Mouse (Mus musculus): ENCODE results near the gene Grb7. TPM values are rescaled to one million over a fixed set of nuclear protein-coding genes. Genes with fewer than 3 reads are reported as not detected.

Gene Grb7
- 86.2 and 87.7 TPM in 2 replicates for polyA plus RNA-seq (2015; fragmentation: Nextera tagmentation; extraction: Ambion mirVana)

GRCm38 (mm10) chr11:98446213-98446561 lies at the start of gene Grb7:
TSS of gene Grb7 (plus strand) at chr11:98446394.
- no peaks in the 10 kb centered on the region; the same call in 1 of the 2 replicates for H3K9me3 ChIP-seq (ENCODE audit: low read length)
- H3K36me3 ChIP-seq (ENCODE audit: insufficient read depth, low read length): no peaks in the 10 kb centered on the region
- WGBS: 2% methylated on average over 5 of the region's 5 CpGs
- H3K4me3 ChIP-seq (ENCODE audit: low read length): peak within 1 kb of the TSS; percentile 56
- H3K27ac ChIP-seq (ENCODE audit: low read length): peak within 1 kb of the TSS; percentile 99
- peak within 1 kb of the TSS; percentile 53 for H3K4me2 ChIP-seq (replicated peaks; ENCODE audit: low read depth, low read length)
- ATAC-seq (ENCODE audit: low FRiP score, low TSS enrichment): peak; percentile 36
- H3K27me3 ChIP-seq (ENCODE audit: insufficient read depth, low read length): 0 out of 2 replicates have a peak, but pooled peaks cover 4% of the 10 kb centered on the region
- H3K9ac ChIP-seq (replicated peaks; ENCODE audit: low read length): peak within 1 kb of the TSS; percentile 75
- H3K4me1 ChIP-seq (ENCODE audit: insufficient read depth, low read length): peaks cover 14% of the 10 kb centered on the region

- H3K27ac ChIP-seq (ENCODE audit: low read length): no peak overlapping the region
These were observed 48.2 kb upstream of the Grb7 start for GRCm38 (mm10) chr11:98397946-98398345.

GRCm38 (mm10) chr11:98400161-98400726 lies 46.0 kb upstream of the Grb7 start, which contains the start of gene Pgap3:
TSS of gene Pgap3 (minus strand) at chr11:98400490.
- Histone ChIP-seq H3K9me3 (ENCODE audit: low read length) (no peaks in the 10 kb centered on the region), H3K4me2 (replicated peaks; ENCODE audit: low read depth, low read length) (peak within 1 kb of the TSS; percentile 82), H3K9ac (replicated peaks; ENCODE audit: low read length) (peak within 1 kb of the TSS; percentile 83), H3K27me3 (ENCODE audit: insufficient read depth, low read length) (no peaks in the 10 kb centered on the region), H3K4me3 (ENCODE audit: low read length) (peak within 1 kb of the TSS; percentile 71), H3K27ac (ENCODE audit: low read length) (peak within 1 kb of the TSS; percentile 99), H3K4me1 (ENCODE audit: insufficient read depth, low read length) (peaks cover 13% of the 10 kb centered on the region; the same call in 1 of the 2 replicates), H3K36me3 (ENCODE audit: insufficient read depth, low read length) (no peaks in the 10 kb centered on the region)
- under 1% methylated on average over 40 of the region's 40 CpGs for WGBS
- peak; percentile 85 for ATAC-seq (ENCODE audit: low FRiP score, low TSS enrichment)

More at GRCm38 (mm10) chr11:98397946-98398345, 48.2 kb upstream of the Grb7 start:
- Histone ChIP-seq H3K4me2 (replicated peaks; ENCODE audit: low read depth, low read length) (no peak overlapping the region), H3K27me3 (ENCODE audit: insufficient read depth, low read length) (no peaks in the 10 kb centered on the region), H3K9ac (replicated peaks; ENCODE audit: low read length) (no peak overlapping the region), H3K4me1 (ENCODE audit: insufficient read depth, low read length) (peaks cover 36% of the 10 kb centered on the region), H3K4me3 (ENCODE audit: low read length) (no peak overlapping the region), H3K9me3 (ENCODE audit: low read length) (no peaks in the 10 kb centered on the region), H3K36me3 (ENCODE audit: insufficient read depth, low read length) (no peaks in the 10 kb centered on the region)
- no peak for ATAC-seq (ENCODE audit: low FRiP score, low TSS enrichment)
- WGBS: 92% methylated on average over 7 of the region's 7 CpGs

- peaks cover 13% of the 10 kb centered on the region; the same call in 1 of the 2 replicates for H3K4me1 ChIP-seq (ENCODE audit: insufficient read depth, low read length)
- 33% methylated on average over 3 of the region's 3 CpGs for WGBS
- H3K4me2 ChIP-seq (replicated peaks; ENCODE audit: low read depth, low read length): peak overlapping the region; percentile 82
- peak overlapping the region; percentile 99 for H3K27ac ChIP-seq (ENCODE audit: low read length)
- H3K27me3 ChIP-seq (ENCODE audit: insufficient read depth, low read length): no peaks in the 10 kb centered on the region
- peak overlapping the region; percentile 83 for H3K9ac ChIP-seq (replicated peaks; ENCODE audit: low read length)
- H3K4me3 ChIP-seq (ENCODE audit: low read length): peak overlapping the region; percentile 71
- no peaks in the 10 kb centered on the region for H3K9me3 ChIP-seq (ENCODE audit: low read length)
- no peaks in the 10 kb centered on the region for H3K36me3 ChIP-seq (ENCODE audit: insufficient read depth, low read length)
- peak; percentile 79; the same call in 1 of the 2 replicates for ATAC-seq (ENCODE audit: low FRiP score, low TSS enrichment)
These were observed 45.4 kb upstream of the Grb7 start for GRCm38 (mm10) chr11:98400816-98401215.

GRCm38 (mm10) chr11:98406621-98407020 lies 39.6 kb upstream of the Grb7 start:
- H3K27ac ChIP-seq (ENCODE audit: low read length): no peak overlapping the region
- no peaks in the 10 kb centered on the region for H3K36me3 ChIP-seq (ENCODE audit: insufficient read depth, low read length)
- no peak overlapping the region for H3K9ac ChIP-seq (replicated peaks; ENCODE audit: low read length)
- 61% methylated on average over 6 of the region's 6 CpGs for WGBS
- no peak for ATAC-seq (ENCODE audit: low FRiP score, low TSS enrichment)
- H3K27me3 ChIP-seq (ENCODE audit: insufficient read depth, low read length): no peaks in the 10 kb centered on the region
- no peak overlapping the region for H3K4me2 ChIP-seq (replicated peaks; ENCODE audit: low read depth, low read length)
- H3K4me3 ChIP-seq (ENCODE audit: low read length): no peak overlapping the region
- H3K9me3 ChIP-seq (ENCODE audit: low read length): no peaks in the 10 kb centered on the region
- H3K4me1 ChIP-seq (ENCODE audit: insufficient read depth, low read length): peaks cover 22% of the 10 kb centered on the region

GRCm38 (mm10) chr11:98408872-98409271 lies 37.3 kb upstream of the Grb7 start:
- ATAC-seq (ENCODE audit: low FRiP score, low TSS enrichment): peak; percentile 69
- Histone ChIP-seq H3K36me3 (ENCODE audit: insufficient read depth, low read length) (no peaks in the 10 kb centered on the region), H3K9ac (replicated peaks; ENCODE audit: low read length) (peak overlapping the region; percentile 55), H3K4me3 (ENCODE audit: low read length) (peak overlapping the region; percentile 15), H3K4me1 (ENCODE audit: insufficient read depth, low read length) (peaks cover 33% of the 10 kb centered on the region), H3K9me3 (ENCODE audit: low read length) (no peaks in the 10 kb centered on the region), H3K27ac (ENCODE audit: low read length) (peak overlapping the region; percentile 94), H3K4me2 (replicated peaks; ENCODE audit: low read depth, low read length) (peak overlapping the region; percentile 50), H3K27me3 (ENCODE audit: insufficient read depth, low read length) (no peaks in the 10 kb centered on the region)
- WGBS: 28% methylated on average over 8 of the region's 8 CpGs

GRCm38 (mm10) chr11:98409341-98409822 lies 36.8 kb upstream of the Grb7 start:
- Histone ChIP-seq H3K27me3 (ENCODE audit: insufficient read depth, low read length) (no peaks in the 10 kb centered on the region), H3K27ac (ENCODE audit: low read length) (peak overlapping the region; percentile 94), H3K4me1 (ENCODE audit: insufficient read depth, low read length) (peaks cover 38% of the 10 kb centered on the region), H3K9me3 (ENCODE audit: low read length) (no peaks in the 10 kb centered on the region), H3K4me3 (ENCODE audit: low read length) (peak overlapping the region; percentile 15), H3K9ac (replicated peaks; ENCODE audit: low read length) (peak overlapping the region; percentile 55), H3K4me2 (replicated peaks; ENCODE audit: low read depth, low read length) (peak overlapping the region; percentile 50), H3K36me3 (ENCODE audit: insufficient read depth, low read length) (no peaks in the 10 kb centered on the region)
- 0% methylated on average over 10 of the region's 10 CpGs for WGBS
- peak; percentile 71 for ATAC-seq (ENCODE audit: low FRiP score, low TSS enrichment)

GRCm38 (mm10) chr11:98412273-98412796 lies 33.9 kb upstream of the Grb7 start, which contains the start of gene Erbb2:
TSS of gene Erbb2 (plus strand) at chr11:98412470.
- ATAC-seq (ENCODE audit: low FRiP score, low TSS enrichment): peak; percentile 87
- 1% methylated on average over 38 of the region's 49 CpGs for WGBS
- H3K4me1 ChIP-seq (ENCODE audit: insufficient read depth, low read length): peaks cover 62% of the 10 kb centered on the region

GRCm38 (mm10) chr11:98412797-98413301 lies 33.3 kb upstream of the Grb7 start:
- Histone ChIP-seq H3K9ac (replicated peaks; ENCODE audit: low read length) (peak overlapping the region; percentile 97), H3K4me2 (replicated peaks; ENCODE audit: low read depth, low read length) (peak overlapping the region; percentile 82), H3K9me3 (ENCODE audit: low read length) (no peaks in the 10 kb centered on the region), H3K4me1 (ENCODE audit: insufficient read depth, low read length) (peaks cover 65% of the 10 kb centered on the region), H3K4me3 (ENCODE audit: low read length) (peak overlapping the region; percentile 98), H3K36me3 (ENCODE audit: insufficient read depth, low read length) (no peaks in the 10 kb centered on the region), H3K27me3 (ENCODE audit: insufficient read depth, low read length) (no peaks in the 10 kb centered on the region), H3K27ac (ENCODE audit: low read length) (peak overlapping the region; percentile 98)
- WGBS: under 1% methylated on average over 40 of the region's 40 CpGs
- ATAC-seq (ENCODE audit: low FRiP score, low TSS enrichment): peak; percentile 36

More at GRCm38 (mm10) chr11:98412273-98412796, 33.9 kb upstream of the Grb7 start, which contains the start of gene Erbb2:
- Histone ChIP-seq H3K4me3 (ENCODE audit: low read length) (peak within 1 kb of the TSS; percentile 98), H3K27ac (ENCODE audit: low read length) (peak within 1 kb of the TSS; percentile 98), H3K36me3 (ENCODE audit: insufficient read depth, low read length) (no peaks in the 10 kb centered on the region), H3K27me3 (ENCODE audit: insufficient read depth, low read length) (no peaks in the 10 kb centered on the region), H3K9ac (replicated peaks; ENCODE audit: low read length) (peak within 1 kb of the TSS; percentile 97), H3K4me2 (replicated peaks; ENCODE audit: low read depth, low read length) (peak within 1 kb of the TSS; percentile 82), H3K9me3 (ENCODE audit: low read length) (no peaks in the 10 kb centered on the region)
